Mouse (Mus musculus): ENCODE measurements around the gene Spns1.

DNA sequence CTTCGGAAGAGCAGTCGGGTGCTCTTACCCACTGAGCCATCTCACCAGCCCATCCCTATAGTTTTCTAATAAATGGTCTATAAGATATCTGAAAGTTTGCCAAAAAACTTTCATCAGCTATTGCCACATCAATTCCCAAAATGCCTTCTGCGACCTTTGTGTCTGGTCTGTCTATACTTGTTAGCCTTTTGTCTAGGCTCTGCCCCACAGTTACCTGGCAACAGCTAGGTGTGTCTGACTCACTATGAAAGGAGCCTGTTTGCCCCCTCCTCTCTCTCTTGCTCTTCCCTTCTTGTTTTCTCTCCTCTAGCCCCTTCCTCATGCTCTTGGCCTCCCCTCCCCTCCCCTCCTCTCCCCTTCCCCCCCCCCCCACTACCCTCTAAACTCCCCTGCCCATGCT lies 31.7 kb downstream of the Spns1 start:
- TF ChIP-seq CTCF (IDR thresholded peaks at IDR 0.05; ENCODE audit: insufficient read depth, low read length): no peak
- no peak for TF ChIP-seq POLR2A (IDR thresholded peaks at IDR 0.05; ENCODE audit: borderline replicate concordance, extremely low read depth, low read depth, low read length)

All from lung, adult 2 months (tissue).